Mouse (Mus musculus) CD4-positive helper T cell, adult 2 months (primary cell): Measurements from ENCODE around the gene Card6.

Experiments used
- DNase-seq: peaks from one replicate; pipeline ENCODE4 v3.0.0-alpha.2; 2012; ENCODE audit warnings: low read depth, missing footprints, low spot score

Gene Card6

GRCm38 (mm10) chr15:5088850-5089608 lies 19.3 kb downstream of the Card6 start:
- no peak for DNase-seq

GRCm38 (mm10) chr15:5086162-5086561 lies 22.2 kb downstream of the Card6 start:
- DNase-seq: peak; percentile 32

DNA sequence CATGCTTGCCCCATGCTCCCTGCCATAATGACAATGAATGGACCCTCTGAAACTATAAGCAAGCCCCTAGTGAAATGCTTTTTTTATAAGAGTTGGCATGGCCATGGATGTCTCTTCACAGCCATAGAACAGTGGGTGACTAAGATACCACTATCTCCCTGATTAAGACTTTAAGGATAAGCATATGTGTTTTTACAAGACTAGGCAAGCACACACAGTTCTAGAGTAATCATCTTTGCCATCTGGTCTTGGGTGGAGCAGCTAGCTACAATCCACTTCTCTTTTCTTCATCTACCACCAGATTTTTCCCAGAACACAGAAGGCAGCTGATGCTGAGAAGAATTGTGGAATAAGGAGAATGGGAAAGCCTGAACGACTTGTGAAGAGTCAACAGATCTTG lies 27.1 kb downstream of the Card6 start:
- DNase-seq: no peak

DNA sequence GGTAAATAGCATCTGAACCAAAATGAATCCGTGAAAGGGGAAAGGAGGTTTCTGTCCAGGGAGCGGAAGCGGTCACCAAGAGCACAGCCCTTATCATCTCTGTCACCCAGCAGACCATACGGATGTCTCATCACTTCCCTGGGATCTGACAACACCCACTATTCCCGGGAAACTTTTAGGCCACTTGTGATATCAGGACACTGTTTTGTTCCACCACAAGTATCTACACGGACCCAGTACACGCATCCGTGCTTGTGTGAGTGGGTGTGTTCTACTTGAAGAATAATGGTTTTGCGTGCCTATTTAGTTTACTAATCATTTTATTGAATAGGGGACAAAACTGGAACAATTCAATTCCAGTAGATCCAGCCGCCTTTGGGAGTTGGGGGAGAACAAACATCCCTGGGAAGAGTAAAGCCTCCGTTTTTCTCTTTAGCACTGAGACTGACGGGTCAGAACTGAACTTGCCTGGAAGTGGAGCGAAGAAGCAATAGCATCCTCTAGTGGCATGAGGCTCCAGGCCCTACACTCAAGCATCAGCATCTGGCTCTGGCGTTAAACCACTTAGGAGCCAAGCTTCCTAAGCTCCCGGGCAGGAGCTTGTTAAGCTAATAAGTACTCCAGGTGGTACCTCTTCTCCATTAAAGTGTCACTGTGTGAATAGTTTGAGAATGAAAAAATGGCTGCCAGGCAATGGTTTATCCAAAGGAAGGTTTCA lies 39.4 kb downstream of the Card6 start:
- no peak for DNase-seq

- DNase-seq: no peak
These were observed 44.7 kb downstream of the Card6 start, which contains the start of gene C7 for GRCm38 (mm10) chr15:5063635-5064034. C7 (minus strand) TSS chr15:5063740.
